Mouse (Mus musculus) myocyte (in vitro differentiated cells): ENCODE results near the gene Pacs1.

ENCODE experiments used
- E2F4 ChIP-seq: IDR thresholded peaks from one replicate; pipeline ENCODE4 v1.6.1; 2011; ENCODE audit warnings: mild to moderate bottlenecking, control low read depth, moderate library complexity; ENCODE audit not compliant: insufficient read depth
- MYOD1 ChIP-seq, 3 experiments: IDR thresholded peaks; one replicate each; pipeline ENCODE4 v1.6.1; 2011; ENCODE audit warnings: control low read depth in 2 of 3, low read depth in 2 of 3, mild to moderate bottlenecking in 2 of 3, moderate library complexity in 1 of 3; ENCODE audit not compliant: insufficient read length in 2 of 3, control insufficient read depth in 1 of 3
- MYOG ChIP-seq, 3 experiments: IDR thresholded peaks; one replicate each; pipeline ENCODE4 v1.6.1; 2011; ENCODE audit warnings: control low read depth in 2 of 3, low read depth in 2 of 3, mild to moderate bottlenecking in 2 of 3; ENCODE audit not compliant: insufficient read length in 2 of 3, control insufficient read depth in 1 of 3, insufficient read depth in 1 of 3
- POLR2A ChIP-seq: IDR thresholded peaks from one replicate; pipeline ENCODE4 v1.6.1; 2011; ENCODE audit warnings: low read depth, mild to moderate bottlenecking, control low read depth, moderate library complexity; ENCODE audit not compliant: insufficient read length
- POLR2AphosphoS2 ChIP-seq: IDR thresholded peaks from one replicate; pipeline ENCODE4 v1.6.1; 2011; ENCODE audit warnings: low read depth, control low read depth; ENCODE audit not compliant: insufficient read length
- REST ChIP-seq: IDR thresholded peaks from one replicate; pipeline ENCODE4 v1.6.1; 2011; ENCODE audit warnings: mild to moderate bottlenecking, control low read depth, moderate library complexity; ENCODE audit not compliant: insufficient read depth, insufficient read length
- SRF ChIP-seq: IDR thresholded peaks from one replicate; pipeline ENCODE4 v1.6.1; 2011; ENCODE audit warnings: low read depth; ENCODE audit not compliant: control insufficient read depth, insufficient read length
- TCF3 ChIP-seq: IDR thresholded peaks from one replicate; pipeline ENCODE4 v1.6.1; 2011; ENCODE audit warnings: low read depth, control low read depth; ENCODE audit not compliant: insufficient read length
- USF1 ChIP-seq: IDR thresholded peaks from one replicate; pipeline ENCODE4 v1.6.1; 2011; ENCODE audit warnings: low read depth, mild to moderate bottlenecking, control low read depth, moderate library complexity

DNA sequence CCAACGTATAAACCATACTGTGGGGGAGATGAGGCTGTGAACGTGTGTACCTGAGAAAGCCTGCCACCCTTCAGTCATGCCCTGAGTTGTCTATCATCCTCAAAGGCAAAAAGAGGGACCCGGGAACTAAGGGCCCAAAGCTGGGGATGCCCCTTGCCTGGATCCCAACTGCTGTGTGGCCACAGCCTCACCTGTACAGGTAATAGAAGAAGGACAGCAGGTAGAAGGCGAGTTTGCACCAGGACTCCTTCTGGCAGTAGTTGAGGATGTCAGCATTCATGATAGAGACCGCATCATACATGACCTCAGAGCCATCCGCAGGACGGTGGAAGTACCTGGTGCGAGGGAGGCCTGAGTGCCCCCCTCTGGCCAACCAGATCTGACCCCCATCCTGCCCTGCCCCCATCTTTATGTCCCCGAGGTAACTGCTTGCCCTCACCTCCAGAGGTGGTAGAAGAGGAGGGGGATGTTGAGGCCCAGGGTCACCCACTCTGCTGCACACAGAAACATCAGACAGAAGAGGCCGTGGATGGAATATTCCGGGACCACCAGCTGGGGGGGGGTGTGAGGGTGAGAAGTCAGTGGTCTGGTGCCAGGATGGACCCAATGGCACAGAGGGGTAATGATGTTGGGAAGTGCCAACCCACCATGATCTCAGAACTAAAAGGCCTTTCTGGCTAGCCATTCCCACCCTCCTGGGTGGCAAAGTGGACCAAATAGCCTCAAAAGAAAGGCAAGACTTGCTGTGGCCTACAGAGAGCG is 179.3 kb downstream of the Pacs1 start:
- TF ChIP-seq POLR2A (no peak), E2F4 (no peak), TCF3 (no peak), MYOG (IDR thresholded peaks at IDR 0.05; ENCODE audit: control insufficient read depth in 1 of 3, insufficient read depth in 1 of 3, insufficient read length in 2 of 3, low read depth in 2 of 3) (no peak), USF1 (no peak), MYOD1 (IDR thresholded peaks at IDR 0.05; ENCODE audit: control insufficient read depth in 1 of 3, insufficient read length in 2 of 3, low read depth in 2 of 3) (no peak), POLR2AphosphoS2 (no peak), SRF (no peak), REST (no peak)
